In the genomic region with DNA sequence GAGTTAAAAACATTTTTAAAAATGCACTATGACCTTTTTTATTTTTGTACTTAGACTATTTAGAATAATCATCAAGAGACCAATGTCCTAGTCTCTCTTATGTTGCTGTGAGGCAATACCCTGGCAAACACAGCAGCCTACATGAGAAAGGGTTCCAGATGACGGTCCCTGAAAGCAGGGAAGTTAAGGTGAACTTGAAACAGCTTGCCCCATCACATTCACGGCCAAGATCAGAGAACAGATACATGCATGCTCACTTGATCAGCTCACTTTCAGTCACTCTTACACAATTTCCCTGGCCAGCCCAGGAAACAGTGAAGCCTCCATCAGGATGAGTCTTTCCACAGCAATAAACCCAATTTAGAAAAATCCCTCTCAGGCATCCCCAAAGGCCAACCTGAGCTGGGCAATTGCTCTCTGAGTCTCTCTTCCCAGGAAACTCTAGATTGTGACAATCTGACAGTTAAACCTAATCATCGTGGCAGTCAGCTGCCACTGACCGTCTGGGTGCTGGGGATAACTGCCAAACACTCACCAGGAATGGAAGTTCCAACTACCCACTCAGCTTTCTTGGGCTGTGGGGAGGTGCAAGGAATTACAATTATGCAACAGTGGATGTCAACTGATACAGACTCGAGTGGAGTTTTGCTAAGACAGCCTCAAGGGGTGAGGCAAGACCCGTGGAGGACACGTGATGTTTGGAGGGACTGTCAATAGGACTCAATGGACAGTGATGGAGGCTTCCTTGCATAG, we compare ENCODE assay signal across 24 mouse cellular contexts. TPM values are rescaled to one million over a fixed set of nuclear protein-coding genes. Genes with fewer than 3 reads are reported as not detected.
DNase-seq lines count a peak whose midpoint lies in the region; ATAC-seq lines count a peak whose summit lies in the region.
"Had no signal": no experiment of that assay in that cellular context is flagged by ENCODE, and none has a peak within 500 bp of the region (broad histone marks: within the 10 kb centered on the region; RNA-seq: fewer than 3 reads in every experiment).

No protein-coding gene starts in this region.

- intact Hi-C loops in heart, postnatal 14 days (cut with DNase I) = loop anchor here (10.0 kb wide), 1 partner anchor 235 kb away; the partner anchor contains the start of gene Cdyl2

- ATAC-seq in frontal cortex, adult (ENCODE audit: low TSS enrichment) = peak; percentile 62
- ATAC-seq: forebrain, embryonic 13.5 days; hindbrain, postnatal 0 days; Patski had no signal

- DNase-seq in frontal cortex, postnatal 25 days (ENCODE audit: low spot score in 2 of 2) = no peak
- peak; percentile 54 for DNase-seq in heart, adult 11 months
- no peak for DNase-seq in heart, postnatal 14 days
- peak; percentile 43 for DNase-seq in brain, adult 2 months (ENCODE audit: low read depth, low spot score)
- DNase-seq in gonadal fat pad, adult 2 months (ENCODE audit: low read depth) = peak; percentile 71
- DNase-seq: cerebellum, adult 18-20 months; cerebellum, adult 9-11 months; cerebellum, postnatal 36 days; gastrocnemius, postnatal 14 days; heart, adult 18-20 months; heart, postnatal 10 days; kidney, adult 11 months had no signal

RNA-seq across cellular contexts. Expression of gene Dynlrb2, which starts 4.5 kb away (rescaled TPM):
- total RNA-seq in heart, postnatal 14 days (2021) = not detected
- 7.6 and 12.9 TPM in 2 replicates for polyA plus RNA-seq in gonadal fat pad, adult 2 months (2012; rRNA removed)
- total RNA-seq: adrenal gland, adult 18-20 months; CH12.LX; gastrocnemius, postnatal 14 days; heart, postnatal 10 days; hematopoietic stem cell, adult 5-6 weeks had no signal
- polyA plus RNA-seq: activated CD4-positive, CD25-positive, alpha-beta regulatory T cell, adult 4 months; embryonic facial prominence, embryonic 13.5 days; heart, embryonic 10.5 days; heart, embryonic 14.5 days; intestine, embryonic 14.5 days had no signal

Comparison
In these comparisons a context has a peak if more than half of its experiments do, and no peak if none do; other contexts are left out.
1. DNase-seq: peak in heart, adult 11 months (single experiment), brain, adult 2 months (single experiment) and gonadal fat pad, adult 2 months (single experiment); none in frontal cortex, postnatal 25 days (0 of 2) and heart, postnatal 14 days (0 of 2).